Mouse (Mus musculus): ENCODE data around the gene Bud31.

Bud31 gene

DNA sequence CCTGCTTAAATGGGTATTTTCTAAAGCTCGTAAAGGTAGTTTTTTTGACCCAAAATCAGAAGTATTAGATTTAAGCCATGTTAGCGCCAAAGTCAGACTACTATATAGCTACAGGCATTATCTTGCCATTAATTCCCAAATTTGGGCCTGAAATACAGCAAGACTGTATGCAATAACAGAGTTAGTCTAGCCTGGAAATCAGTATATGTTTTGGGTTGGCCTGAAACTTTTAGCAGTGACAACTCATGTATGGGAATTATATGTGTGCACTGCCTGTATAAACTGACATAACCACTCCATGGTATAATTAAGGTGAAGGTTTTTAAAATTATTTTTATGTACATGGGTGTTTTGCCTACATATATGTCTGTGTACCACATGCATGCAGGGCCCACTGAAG lies 51.8 kb downstream of the Bud31 start, which contains the start of gene Atp5j2:
Atp5j2 (minus strand) TSS at position 101 of the 400 bp plus-strand sequence.
- intact Hi-C loops (cut with DNase I) = no loop called here

Measured in adrenal gland (tissue).